Mouse (Mus musculus) R1 (cell line): ENCODE measurements around the gene Qprt.
A peak's percentile ranks its signal among the peaks of the same experiment; 100 is the strongest.

Experiments used
- DNase-seq: peaks from one replicate; pipeline ENCODE4 v3.0.0-alpha.2; 2018; ENCODE audit warnings: low read depth, low spot score

Qprt gene

DNA sequence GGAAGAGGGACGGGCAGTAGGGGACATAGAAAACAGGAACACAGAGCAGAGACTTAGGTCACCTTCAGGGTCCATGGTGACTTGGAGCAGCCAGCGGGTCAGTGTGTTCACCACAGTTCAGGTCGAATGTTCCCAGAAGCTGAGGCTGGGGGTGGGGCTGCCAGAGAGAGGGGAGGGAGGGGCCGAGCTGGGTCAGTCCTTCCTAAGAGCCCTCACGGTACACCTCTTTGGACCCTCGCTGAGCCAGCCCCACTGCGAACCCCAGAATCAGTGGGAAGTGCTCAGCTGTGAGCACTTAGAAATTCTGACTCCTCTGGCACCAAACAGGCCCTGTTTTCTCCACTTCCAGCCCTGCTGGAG lies at the start of gene Qprt:
Qprt (minus strand) TSS at position 316 of the 360 bp plus-strand sequence.
- peak; percentile 68 for DNase-seq

- DNase-seq, result no peak
Measured at GRCm38 (mm10) chr7:127166501-127166900, 44.5 kb upstream of the Qprt start.

GRCm38 (mm10) chr7:127165607-127166493 lies 43.8 kb upstream of the Qprt start:
- no peak for DNase-seq

GRCm38 (mm10) chr7:127164002-127164401 lies 42.0 kb upstream of the Qprt start:
- DNase-seq, result no peak

- DNase-seq, result no peak
Measured at GRCm38 (mm10) chr7:127162546-127162945, 40.5 kb upstream of the Qprt start.

GRCm38 (mm10) chr7:127157548-127157947 lies 35.5 kb upstream of the Qprt start:
- DNase-seq, result no peak

GRCm38 (mm10) chr7:127153477-127153876 lies 31.5 kb upstream of the Qprt start:
- DNase-seq, result no peak

DNA sequence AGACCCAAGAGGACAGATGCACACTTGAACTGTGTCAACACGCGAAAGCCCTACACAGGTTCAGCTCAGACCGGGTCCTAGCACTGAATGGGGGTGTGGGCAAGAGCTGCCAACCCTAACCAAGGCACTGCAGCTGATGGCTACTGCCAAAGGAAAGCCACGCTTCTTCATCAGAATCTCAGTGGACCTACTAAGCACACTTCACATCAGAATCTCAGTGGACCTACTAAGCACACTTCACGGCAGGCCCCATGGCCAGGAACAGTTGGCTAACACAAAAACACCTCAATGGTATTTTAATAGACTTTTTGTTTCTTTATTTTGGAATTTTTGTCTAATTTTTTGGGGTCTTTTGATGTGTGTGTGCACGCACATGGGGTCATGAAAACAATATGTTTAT lies 30.4 kb upstream of the Qprt start:
- DNase-seq, result no peak

DNA sequence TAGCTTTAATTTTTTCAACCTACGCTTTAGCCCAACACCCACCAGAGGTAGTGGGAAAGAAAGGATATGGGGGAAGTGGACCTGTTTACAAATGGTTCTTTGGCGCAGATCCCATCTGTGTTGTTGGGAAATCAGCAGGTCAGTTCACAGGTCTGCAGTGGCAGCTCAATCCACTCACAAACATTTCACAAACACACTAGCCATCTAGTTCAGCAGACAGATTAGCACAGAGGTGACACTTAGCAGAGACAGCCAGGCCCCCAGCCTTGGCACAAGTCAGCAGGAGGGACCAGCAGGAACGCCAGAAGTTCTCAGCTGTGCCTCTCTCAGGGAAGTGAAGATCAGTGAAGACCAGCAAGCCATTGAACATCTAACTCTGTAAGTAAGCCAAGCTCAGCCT lies 25.9 kb upstream of the Qprt start:
- no peak for DNase-seq

GRCm38 (mm10) chr7:127146267-127146603 lies 24.2 kb upstream of the Qprt start:
- no peak for DNase-seq

DNA sequence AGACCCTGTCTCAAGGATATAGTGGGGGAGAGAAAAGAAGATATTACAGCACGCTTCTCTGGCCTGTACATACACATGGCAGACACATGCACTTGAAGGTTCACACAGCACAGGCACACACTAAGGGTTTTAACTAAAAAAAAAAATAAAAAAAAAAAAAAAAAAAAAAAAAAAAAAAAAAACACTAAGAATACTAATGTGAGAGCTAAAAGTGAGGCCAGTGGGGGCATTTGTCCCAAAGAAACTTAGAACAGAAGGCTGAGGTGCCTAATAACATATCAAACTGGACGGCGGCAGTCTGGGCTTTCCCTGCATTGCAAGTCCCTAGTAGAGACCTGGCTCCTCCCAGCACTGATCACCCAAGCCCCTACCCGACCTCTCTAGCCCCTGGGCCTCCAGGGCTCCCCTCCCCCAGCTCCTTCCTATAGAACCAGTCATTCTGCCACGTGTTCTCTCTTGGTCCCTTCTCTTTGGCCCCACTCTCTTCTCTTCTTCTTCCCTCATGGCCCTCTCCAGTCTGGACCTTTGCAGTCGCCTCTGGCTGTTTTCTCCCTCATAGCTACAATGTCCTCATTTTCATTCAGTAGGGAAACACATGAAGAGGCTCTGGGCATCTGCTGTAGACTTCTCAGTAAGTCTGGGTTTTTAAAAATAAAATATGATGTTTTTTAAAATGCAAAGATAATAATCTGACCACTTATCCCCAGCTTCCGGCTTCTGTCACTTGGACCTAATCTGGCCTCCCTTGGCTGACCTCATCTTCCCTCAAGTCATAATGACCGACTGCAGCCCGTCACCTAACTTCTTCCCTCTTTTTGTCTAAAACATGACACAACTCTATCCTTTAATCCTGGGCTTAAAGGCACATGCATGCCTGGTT lies 23.6 kb upstream of the Qprt start:
- no peak for DNase-seq

- DNase-seq, result no peak
Measured at GRCm38 (mm10) chr7:127144412-127144811, 22.4 kb upstream of the Qprt start.

GRCm38 (mm10) chr7:127142666-127143065 lies 20.6 kb upstream of the Qprt start:
- DNase-seq, result no peak

- no peak for DNase-seq
Measured at GRCm38 (mm10) chr7:127142214-127142613, 20.2 kb upstream of the Qprt start.

- peak; percentile 69 for DNase-seq
Measured at GRCm38 (mm10) chr7:127140623-127141404, 18.8 kb upstream of the Qprt start.

DNA sequence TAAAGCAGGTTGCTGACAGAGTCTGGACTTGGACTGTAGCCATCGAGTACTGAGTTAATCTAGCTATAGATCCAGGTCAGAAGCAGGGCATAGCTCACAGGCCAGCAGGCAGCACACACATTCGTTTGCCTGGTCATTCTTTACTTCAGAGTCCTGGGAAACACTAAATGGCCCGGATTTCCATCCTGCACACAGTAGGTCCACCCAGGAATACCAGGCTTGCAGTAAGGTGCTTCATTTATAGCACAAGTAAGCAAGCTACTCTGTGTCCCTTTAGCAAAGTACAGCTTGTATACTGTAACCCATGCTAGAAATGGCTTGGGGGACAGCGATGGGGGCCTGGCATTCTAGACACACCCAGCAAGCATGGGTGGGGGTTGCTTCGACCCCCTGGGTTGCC lies 17.5 kb upstream of the Qprt start:
- DNase-seq, result no peak

- DNase-seq, result no peak
Measured at GRCm38 (mm10) chr7:127139100-127139499, 17.1 kb upstream of the Qprt start.

DNA sequence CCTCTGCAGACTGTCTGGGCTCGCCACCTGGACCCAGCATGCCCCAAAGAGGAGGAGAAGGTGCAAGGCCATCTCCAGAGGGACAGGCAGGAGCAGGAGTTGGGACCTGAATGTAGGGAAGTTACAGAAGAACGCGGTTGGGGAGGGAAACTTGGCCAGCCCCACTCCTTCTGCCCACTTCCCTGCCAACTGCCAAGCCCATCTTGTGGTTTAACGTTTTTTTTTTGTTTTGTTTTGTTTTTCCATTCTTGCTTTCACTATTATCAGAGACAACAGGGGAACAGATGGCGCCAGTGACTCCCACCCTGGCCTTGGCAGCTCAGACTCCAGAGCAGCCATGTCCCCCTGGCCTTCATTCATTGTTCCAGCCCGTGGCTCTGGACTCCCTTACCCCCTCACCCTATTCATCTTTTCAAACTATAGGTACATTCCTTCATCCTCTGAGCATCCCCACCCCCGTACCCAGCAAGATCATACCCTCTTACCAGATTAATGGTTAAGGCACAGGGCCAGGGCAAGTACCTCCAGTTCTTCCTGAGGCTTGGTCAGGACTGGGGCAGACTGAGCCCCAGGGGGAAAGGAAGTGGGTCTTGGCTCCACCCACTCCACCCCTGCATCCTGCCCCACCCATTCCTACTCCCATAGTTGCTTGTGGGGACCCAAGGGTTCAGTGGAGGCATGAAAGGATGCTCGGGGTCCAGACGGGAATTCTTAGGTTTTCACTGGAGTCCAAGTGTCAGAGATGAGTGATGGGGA lies 15.4 kb upstream of the Qprt start, which contains the start of gene Spn:
Spn (minus strand) TSS at position 562 of the 756 bp plus-strand sequence.
- no peak for DNase-seq

DNA sequence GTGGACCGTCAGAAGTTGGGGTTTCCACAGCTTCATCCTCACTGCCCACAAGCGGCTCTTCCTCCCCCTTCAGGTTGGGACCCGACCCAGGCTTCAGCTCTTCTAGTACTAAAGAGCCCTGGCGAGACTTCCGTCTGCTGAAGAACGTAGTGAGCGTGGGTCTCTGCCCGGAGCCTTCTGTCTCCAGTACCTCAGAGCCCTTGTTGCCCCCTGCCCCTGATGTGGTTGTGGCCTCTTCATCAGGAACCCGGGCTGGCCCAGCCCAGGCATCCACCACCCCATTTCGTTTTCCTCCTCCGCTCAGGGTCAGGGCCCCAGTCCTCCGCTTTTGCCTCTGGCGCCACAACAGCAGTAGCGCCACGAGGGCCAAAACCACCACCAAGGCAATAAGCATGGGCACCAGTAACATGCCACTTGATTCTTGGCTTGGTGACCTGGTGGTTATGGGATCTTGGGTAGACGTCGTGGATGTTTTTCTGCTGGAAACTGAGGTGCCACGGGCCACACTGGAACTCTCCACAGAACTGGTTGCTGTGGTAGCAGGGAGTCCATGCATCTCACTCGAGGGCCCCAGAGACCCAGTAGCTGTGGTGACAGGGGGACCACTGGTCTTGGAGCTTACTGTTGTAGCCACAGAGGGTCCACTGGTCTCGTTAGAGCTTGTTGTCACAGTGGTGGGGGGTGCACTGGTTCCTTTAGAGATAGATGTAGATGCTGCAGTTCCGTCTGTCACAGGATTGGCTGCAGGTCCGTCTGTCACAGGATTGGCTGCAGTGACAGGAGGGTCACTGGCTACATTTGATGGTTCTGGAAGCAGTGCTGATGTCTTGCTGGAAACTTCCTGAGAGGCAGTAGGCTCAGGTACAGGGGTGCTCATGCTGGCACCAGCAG lies 14.4 kb upstream of the Qprt start:
- DNase-seq, result no peak

DNA sequence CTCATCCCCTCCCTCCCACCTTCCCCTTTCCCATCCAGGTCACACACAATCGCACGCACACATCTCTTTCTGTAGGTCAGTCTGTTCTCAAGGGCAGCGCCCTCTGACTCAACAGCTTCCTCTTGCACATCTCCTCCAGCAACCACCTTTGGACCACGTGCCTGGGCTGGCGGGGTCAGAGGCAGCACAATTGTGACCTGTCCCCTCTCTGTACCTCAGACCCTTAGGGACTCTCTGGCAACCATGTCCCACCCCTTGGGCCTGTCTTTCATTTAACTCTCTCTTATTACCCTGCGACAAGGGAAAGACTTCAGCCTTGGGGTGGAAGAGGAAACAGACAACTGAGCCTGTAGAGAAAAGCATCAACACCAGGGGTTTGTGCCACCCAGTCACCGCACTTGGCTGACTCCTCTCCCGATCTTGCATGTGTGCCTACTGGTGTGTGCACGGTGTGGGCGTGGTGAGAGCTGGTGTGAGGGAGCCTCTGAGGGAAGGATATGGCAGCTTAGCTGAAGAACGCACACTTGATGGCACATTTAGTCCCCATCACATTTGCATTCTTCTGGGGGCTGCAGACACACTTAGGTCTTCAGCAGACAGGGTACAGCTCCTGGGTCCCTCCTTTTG lies 12.9 kb upstream of the Qprt start:
- no peak for DNase-seq
